Mouse (Mus musculus) urinary bladder, adult 18-20 months (tissue): ENCODE measurements at regions not wholly inside any gene's neighbourhood (a gene's known extent, or its start where the extent isn't known, plus 50 kb on each side); places are given as distances from the start of the nearest gene placed in this dataset.

ENCODE experiments used
- DNase-seq, 2 experiments: peaks; one replicate each; pipeline ENCODE4 v3.0.0; 2022; ENCODE audit warnings: low spot score in 2 of 2, mixed read lengths in 2 of 2

DNA sequence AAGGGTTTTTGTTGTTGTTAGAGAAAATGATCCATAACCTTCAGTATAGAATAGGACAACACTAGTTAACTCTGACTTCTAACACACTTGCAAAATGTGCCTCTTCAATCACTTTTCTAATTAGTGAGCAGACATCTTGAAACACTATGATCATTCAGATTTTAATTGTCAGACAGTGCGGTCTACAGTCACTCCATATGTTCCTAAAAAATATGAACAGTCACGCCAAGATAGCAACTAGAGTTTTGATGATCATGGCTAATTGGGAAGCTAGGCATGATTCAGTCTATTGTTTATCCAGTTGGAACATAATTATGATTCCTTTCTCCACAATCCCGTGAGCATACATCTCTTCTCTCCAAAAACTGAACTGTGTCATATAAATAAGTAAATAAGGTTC, 372.1 kb downstream of the Fam198b start:
- no peak for DNase-seq

DNA sequence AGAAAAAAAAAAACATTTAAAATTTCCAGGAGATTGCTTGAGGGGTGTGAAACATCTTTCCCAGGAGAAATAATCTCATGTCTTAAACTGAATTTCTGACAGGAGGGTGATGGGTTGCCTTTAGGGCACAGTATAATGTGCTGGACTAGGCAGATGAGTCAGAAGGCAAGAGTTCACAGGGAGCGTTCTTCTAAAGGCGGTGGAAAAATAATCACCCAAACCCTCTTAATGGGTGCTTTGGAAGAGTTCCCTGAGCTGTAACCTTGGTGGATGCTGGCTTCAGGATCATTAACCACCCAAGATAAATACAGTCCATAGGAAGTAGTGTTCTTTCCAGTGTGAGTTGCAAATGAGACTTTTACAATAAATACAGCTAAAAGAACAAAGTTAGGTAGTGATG, 378.8 kb downstream of the Fam198b start:
- no peak for DNase-seq

DNA sequence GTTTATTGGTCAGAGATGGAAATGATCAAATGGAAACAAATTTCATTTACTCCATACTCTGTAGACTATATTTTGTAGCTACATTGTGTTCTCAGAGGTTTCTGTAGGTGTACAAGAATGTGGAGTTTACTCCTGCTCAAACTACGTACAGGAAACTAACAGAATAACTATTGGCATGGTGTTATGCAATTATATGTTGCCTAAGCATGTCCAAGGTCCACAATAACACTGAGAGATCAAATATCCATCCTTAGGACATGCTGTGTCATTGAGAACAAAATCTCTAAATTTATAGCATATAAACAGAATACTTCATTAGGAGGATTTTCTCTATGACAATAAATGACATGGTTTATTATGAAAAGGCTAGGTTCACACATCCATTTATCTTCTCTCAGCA, 400.3 kb downstream of the Fam198b start:
- no peak for DNase-seq

DNA sequence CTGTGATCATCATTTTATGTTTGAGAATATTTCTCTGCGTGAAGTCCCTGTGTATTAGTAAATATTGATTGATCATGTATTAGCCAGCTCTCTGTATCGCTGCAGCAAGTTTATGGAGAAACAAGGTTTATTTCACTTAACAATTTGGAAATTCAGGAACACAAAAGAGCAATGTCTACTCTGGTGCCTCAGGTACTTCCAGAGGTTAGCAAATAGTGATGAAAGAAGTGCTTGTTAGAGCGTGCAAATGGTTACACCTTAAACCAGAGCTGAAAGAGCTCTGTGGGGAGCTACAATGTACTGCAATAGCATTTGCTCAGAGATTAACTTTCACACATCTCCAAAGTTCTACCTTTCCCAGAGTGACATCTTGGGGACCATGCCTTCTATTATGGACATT, 400.9 kb downstream of the Fam198b start:
- DNase-seq, result no peak

DNA sequence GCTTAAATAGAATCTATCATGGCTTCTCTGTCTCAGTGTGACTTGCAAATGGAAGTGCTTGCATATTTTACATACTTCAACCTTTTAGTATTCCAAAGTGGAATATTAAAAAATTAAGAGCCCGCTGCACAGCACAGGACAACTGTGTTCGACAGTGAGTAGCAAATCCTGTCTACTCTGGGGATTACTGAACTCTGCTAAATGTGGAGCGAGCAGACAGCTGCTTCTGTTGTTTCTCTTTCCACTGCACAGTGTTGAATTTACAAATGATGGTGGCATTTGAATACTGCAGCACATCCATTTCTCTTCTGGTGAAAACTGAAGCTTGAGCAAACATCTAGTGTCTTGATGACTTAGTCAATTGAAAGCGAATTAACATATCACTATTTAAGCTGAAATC, 409.2 kb downstream of the Fam198b start:
- DNase-seq, result no peak

DNA sequence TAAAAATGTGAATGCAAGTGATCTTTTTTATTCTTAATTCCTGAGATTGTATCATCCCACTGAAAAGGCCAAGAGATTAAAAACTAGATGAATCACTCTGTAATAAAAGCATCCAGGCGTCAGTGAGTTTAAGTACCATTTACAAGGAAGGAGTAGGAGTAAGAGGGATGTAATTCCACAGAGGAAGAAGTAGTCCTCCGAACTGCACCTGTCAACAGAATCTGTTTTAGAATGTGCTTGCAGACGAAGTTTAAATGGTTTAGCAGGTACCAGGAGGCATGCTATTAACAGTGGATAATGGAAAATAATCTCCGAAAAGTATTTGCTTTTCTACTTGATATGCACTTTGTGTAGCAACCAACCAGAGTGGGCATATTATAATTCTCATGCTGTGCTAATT, 423.3 kb downstream of the Fam198b start:
- DNase-seq, result no peak

DNA sequence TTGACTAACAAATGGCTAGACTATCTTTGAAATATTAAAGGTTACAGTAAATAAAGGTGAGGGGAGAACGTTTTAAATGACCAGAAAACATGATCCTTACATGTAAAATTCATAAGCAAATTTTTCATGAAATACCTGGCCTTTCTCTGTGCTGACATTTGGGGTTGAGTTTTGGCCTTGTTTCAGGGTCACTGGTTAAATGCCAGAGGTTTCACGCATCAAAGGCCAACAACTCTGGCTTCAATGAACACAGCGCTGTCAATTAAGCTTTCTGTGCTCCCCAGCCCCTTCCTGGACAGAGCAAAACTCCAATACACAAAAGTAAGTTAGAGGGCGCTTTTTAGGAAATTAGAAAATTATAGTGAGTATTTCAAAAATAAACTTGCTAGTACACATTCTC, 425.6 kb downstream of the Fam198b start:
- no peak for DNase-seq

DNA sequence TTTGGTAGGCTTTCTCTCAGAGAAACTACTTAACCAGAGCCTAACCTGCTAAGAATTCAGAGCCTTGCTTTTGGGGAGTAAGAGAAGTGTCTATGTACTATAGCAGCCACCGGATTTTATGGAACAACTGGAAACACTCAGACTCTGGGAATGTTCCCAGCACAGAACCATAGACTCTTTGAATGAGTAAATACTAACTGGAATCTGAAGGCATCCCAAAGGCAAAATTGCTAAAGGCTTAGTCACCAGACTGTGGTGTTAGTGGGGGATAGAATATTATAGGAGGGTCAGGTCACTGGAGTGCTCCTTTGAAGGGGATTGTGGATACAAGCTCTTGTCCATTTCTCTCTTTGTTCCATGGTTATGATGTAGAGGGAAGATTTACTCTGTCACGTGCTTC, 427.4 kb downstream of the Fam198b start:
- DNase-seq, result no peak

DNA sequence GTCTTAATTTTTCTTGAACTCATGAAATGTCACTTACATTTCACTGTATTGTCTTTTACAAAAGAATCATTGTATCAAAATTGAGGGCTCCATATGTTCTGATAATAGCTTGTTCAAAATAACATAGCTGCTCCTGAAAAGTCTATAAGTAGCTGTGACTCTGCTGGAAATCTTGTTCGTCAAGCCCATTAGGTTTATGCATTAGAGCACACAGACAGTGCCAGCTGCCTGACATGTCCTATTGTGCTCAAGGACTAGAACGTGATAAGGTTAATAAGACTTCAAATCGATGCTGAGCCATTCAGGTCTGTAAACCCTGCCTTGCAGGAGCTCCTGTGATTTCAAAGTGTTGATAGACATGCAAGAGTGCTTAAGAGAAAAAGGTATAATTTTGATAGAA, 438.0 kb downstream of the Fam198b start:
- DNase-seq, result no peak

DNA sequence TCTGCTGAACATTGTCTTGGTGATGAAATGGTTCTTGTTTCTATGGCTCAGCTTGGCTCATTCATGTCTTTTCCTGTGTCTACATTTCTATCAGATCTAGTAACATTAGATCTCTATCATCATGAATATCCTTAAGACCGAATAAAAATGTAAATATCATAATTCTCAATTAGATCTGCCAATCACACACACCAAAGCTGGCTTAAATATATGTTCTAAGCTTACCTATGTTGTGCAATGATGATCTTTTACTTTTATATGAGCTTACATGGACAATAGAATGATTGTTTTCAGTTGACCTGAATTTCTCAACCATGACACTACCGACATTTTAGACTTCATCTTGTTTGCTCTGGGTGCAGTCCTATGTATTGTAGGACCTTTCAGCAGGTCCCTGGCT, 440.4 kb downstream of the Fam198b start:
- no peak for DNase-seq

DNA sequence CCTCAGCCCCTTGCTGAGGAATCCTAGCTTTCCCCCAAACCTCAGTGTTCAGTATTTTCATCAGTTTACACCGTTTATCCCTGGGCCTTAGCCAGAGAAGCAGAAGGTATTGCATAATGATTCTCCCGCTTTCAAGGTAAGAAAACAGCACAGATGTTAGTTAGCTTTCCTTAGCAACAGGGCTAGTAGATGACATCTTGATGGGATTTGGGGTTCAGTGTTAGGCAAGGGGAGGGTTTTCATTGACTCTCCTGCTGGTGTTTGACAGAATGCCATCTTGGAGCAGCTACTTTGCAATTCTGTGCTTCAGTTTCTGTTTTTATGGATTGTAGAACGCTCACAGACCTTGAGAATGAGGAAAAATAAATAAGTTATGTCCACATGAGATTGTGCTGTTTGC, 447.4 kb downstream of the Fam198b start:
- DNase-seq, result no peak

DNA sequence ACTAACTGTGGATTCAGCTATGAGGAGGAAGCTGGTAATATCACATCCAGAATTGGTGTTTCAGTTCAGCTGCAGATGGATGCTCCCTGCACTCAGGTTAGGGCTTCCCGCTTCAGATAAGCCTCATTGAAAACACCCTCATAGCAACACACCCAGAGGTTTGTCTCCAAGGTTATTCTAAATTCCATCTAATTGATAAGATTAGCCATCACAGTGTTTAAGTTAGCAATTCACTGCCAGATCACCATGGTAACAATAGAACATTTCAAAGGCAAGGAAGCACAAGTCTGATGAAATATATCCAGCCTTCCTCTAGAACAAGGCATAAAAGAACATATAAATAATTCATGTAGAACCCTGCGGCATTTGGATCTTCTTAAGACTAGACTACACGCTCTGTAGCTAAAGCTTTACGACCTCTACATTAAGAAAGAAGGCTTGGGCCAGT, 450.1 kb downstream of the Fam198b start:
- no peak for DNase-seq

DNA sequence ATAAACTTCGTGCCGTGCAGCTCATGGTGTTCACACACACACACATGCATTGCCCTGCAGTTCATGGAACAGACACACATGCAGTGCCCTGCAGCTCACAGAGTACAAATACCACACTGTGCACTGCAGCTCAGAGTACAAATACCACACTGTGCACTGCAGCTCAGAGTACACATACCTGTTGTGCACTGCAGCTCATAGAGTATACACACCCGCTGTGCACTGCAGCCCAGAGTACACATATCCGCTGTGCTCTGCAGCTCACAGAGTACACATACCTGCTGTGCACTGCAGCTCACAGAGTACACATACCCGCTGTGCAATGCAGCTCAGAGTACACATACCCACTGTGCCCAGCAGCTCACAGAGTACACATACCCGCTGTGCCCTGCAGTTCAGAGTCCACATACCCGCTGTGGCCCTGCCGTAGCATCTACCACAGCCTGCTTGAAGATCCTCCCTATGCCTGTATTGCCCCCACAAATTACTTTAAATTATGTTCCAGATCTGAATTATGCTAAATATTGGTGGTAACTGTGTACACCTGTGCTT, 451.9 kb downstream of the Fam198b start:
- no peak for DNase-seq

DNA sequence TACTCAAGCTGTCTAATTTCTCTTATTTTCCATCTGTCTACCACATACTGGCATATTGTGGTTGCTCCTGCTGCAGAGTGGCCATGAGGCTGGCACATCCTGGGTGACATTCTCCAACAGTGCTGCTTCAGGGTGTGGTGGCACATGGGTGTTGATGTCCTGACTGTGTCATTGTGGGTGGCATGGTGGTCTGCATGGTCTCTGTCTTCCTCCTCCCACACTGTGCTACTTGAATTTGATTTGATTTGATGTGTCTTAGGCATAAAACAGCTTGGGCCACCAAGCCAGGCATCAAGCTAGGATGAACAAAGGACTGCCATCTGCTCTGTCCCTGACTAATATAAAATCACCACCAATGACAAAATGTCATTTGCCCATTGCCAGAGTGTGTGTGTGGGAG, 434.7 kb downstream of the Gria2 start:
- no peak for DNase-seq

DNA sequence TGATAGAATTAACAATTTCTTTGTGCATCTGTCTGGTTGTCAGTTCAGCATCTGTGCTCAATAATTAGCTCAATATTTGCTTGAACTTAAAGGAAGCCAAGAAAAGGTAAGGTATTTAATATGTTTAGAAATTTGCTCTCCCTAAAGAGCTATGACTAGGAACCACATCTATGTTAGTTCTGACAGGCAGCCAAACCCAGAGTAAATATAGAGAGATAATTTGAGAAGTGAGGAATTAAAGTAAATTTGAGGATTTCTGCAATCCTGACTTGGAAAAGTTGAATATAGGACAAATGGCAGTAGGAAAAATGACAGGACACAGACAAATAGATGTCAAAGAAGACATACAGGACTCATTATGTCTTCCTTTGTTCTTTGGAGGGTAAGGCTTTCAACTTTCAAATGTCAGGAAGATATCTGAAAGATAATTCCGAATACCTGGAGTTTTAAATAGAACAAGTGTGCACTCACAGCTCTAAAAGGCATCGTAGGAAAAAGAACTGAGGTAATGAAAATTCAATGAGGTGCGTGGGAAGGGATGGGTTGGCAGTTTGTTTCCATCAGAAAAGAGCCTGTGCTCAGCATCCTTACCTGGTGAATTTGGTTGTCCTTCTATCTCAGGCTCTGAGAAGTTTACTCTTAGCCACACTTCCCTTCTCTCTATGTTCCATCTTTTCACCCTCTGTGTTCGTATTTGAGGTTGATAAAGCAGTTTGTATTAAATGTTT, 433.3 kb downstream of the Gria2 start:
- no peak for DNase-seq

DNA sequence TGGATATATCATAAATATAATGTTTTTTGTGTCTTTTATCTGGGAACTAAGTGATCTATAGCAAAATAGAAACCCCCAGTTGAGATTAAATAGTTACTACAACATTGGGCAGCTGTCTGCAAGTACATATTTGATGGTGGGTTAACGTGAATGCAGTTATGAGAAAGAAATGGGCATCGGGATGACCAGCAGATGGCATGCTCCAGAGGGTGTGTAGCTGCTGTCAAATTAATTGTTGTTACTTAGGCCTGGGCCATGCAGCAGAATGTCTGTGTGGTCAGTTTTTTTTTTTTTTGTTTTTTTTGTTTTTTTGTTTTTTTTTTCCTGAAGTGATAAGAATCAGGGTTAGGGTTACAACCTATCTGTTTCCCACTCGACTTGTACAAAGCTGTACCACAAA, 430.2 kb downstream of the Gria2 start:
- no peak for DNase-seq

DNA sequence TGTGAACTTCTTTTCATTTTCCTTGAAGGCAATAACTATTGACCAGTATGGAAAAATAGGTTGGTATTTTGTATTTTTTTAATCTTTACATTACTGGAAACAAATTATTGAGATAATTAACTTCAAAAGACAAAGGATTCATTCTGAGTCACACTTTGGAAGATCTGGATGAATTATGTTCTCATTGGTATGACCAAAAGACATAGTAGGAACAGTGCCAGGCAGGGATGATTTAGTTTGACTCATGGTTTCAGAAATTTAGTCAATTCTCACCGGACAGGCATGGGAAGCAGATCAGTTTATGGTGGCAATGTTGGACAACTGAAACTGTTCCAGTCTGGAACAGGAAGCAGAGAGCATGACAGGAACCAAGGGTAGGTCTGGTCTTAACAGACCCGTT, 416.6 kb downstream of the Gria2 start:
- DNase-seq, result no peak

DNA sequence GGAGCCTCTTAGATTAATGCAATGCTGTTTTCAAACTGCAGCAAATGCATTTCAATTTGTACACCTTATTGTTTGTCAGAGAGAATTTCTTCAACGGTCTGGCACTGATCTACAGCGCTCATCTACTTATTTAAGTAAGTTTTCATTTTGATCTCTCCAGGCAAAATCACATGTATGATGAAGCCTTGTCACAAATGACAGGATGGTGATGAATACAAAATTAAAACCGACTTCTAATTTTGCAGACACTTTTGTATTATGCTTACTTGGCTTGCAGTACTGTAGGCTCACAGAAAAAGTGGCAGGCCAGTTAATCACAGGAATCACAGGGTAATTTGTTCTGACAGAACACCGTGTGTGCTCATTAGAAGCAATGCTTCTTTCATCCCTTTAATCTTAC, 406.4 kb downstream of the Gria2 start:
- no peak for DNase-seq

DNA sequence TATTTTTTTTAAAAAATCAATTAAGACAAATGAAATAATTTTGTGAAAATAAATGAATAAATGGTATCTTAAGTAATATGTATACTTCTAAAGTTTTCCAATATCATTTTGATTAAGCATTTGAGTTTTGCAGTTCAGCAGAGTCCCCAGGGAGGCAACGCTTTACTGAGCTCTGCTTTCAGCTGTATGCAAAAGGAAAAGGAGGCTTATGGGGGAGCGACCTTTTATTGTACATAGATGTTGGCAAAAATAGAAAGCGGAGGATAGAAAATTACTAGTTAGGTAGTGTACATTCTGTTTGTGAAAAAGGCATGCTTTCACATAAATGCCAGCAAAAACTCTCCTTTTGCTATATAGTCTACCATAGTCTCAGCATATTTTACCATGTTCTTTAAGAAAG, 382.2 kb downstream of the Gria2 start:
- no peak for DNase-seq

DNA sequence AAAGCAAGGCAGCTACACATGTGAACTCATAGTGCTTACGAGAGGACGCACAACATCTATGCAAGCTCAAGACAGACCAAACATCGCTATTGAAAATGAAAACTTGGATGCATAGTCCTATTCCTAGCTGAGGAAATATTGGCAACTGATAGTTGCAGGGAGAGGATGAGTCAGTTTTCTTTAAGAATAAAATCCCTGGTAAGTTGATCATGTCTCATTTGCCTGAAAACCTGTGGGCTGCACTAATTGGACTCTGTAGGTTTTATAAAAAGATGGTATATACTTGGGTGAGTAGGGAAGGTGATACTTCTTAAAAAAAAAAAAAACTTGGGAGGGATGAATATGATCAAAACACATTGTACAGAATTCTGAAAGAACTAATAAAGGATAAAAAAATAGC, 381.2 kb downstream of the Gria2 start:
- DNase-seq, result no peak

DNA sequence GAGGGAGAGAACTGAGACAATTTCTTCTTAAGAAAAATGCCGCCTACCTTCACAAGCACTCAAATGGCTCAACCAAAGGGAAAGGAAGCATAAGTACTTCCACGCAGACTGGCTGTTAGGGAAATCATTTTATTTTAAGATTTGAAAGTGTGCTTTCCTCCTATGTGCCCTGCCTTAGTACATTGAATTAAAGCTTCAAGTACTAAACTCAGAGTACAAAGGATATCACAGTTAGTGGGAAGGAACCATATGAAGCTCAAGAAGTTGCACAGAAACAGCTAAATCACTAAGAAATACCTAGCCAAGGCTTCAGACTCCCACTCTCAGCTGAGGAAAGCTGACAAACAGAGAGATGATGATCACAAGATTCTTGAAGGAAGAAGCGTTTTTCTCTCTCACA, 380.5 kb downstream of the Gria2 start:
- no peak for DNase-seq

DNA sequence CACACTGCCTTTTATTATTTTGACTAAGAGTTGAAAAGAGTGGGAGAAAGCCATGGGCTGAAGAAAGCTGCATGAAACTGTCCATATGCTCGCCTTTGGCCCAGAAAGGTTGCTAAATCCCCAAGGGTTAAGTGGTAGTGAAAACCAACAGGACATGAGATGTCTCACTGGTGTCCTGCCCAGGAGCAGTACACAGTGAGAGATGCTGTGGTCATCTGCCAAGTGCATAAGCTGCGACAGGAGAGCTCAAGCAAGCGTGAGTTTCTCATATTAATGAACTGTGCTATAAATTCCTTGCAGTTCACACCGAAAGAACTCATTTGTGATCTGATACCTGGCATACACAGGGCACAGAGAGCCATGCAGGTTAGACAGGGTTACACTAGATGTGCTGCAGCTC, 380.0 kb downstream of the Gria2 start:
- DNase-seq, result no peak
